Mouse (Mus musculus): ENCODE results near the gene Mocs1.

Gene Mocs1

GRCm38 (mm10) chr17:49481876-49482275 is 53.7 kb downstream of the Mocs1 start:
- DNase-seq (ENCODE audit: low spot score in 2 of 2), result peak in 1 of 2 experiments; percentile 34

- DNase-seq (ENCODE audit: low spot score in 2 of 2), result peak in 1 of 2 experiments; percentile 31
Observed at GRCm38 (mm10) chr17:49484435-49484834, 56.3 kb downstream of the Mocs1 start.

GRCm38 (mm10) chr17:49489098-49489497 is 60.9 kb downstream of the Mocs1 start:
- no peak for DNase-seq (ENCODE audit: low spot score in 2 of 2)

- DNase-seq (ENCODE audit: low spot score in 2 of 2), result no peak
Observed at GRCm38 (mm10) chr17:49493276-49493675, 65.1 kb downstream of the Mocs1 start.

DNA sequence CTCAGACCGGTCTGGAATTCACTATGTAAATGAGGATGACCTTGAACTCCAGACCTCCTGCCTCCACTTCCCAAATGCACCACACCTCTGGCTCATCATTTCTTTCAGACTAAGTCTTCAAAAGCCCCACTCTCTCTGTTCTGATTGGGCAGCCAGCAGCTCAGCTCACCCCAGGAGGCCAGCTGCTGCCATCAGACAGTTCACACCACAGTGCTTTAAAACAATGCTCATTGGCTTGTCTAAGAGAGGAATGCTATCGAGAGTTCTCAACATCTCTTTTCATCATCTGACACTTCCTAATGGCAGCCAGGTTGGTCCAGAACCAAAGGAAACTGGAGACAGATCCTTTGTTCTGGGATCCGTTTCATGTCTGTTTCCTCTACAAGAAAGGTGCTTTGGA is 70.0 kb downstream of the Mocs1 start:
- no peak for DNase-seq (ENCODE audit: low spot score in 2 of 2)

GRCm38 (mm10) chr17:49499635-49500034 is 71.5 kb downstream of the Mocs1 start:
- DNase-seq (ENCODE audit: low spot score in 2 of 2), result no peak

- DNase-seq (ENCODE audit: low spot score in 2 of 2), result no peak
Observed at GRCm38 (mm10) chr17:49500234-49500633, 72.1 kb downstream of the Mocs1 start.

GRCm38 (mm10) chr17:49503246-49503900 is 75.2 kb downstream of the Mocs1 start:
- DNase-seq (ENCODE audit: low spot score in 2 of 2), result no peak

Data from frontal cortex, postnatal 36 days (tissue).